Comparison of ENCODE assay signal across 9 mouse cellular contexts in the genomic region with DNA sequence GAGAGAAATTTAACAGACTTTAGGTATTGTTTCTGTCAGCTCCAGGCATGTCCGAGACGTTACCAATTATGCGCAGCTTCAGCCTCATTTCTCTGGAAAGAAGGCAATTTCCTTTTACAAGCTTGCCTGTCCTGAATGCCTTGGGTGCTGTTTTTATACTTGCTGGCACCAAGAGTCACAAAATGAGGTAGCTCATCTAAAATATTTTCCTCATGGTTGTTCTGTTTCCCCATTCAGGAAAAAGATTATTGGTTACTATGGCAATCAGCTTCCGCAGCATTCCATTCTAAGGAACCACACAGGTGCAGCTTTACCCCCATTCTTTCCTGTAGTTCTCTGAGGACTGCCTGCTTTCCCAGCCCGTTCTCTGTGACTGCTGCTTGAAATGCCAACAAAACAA. TPM values are rescaled to one million over a fixed set of nuclear protein-coding genes. Genes with fewer than 3 reads are reported as not detected.
A peak's percentile ranks its signal among the peaks of the same experiment; 100 is the strongest.
DNase-seq lines count a peak whose midpoint lies in the region; ATAC-seq and TF ChIP-seq lines count a peak whose summit lies in the region.
"Had no signal": no experiment of that assay in that cellular context is flagged by ENCODE, and none has a peak within 500 bp of the region (broad histone marks: within the 10 kb centered on the region; RNA-seq: fewer than 3 reads in every experiment).

Gene Homer1 (plus strand): TSS at position 320 of the 400 bp plus-strand sequence.

- no peak for TF ChIP-seq POLR2A in cerebellum, adult 2 months (IDR thresholded peaks at IDR 0.05; ENCODE audit: borderline replicate concordance, insufficient read depth, low read length)

- no peaks in the 10 kb centered on the region for H3K4me1 ChIP-seq in cerebellum, adult 2 months (ENCODE audit: control insufficient read depth, insufficient read depth, low read length)

- ATAC-seq in inflammation-experienced regulatory T-cells, adult 6 months, result no peak
- ATAC-seq in activated CD4-positive, CD25-positive, alpha-beta regulatory T cell, adult 4 months, result no peak
- ATAC-seq: liver, embryonic 12.5 days had no signal

- H3K27me3 ChIP-seq in cerebellum, adult 2 months (ENCODE audit: control insufficient read depth, insufficient read depth, low read length), result no peaks in the 10 kb centered on the region
- H3K27me3 ChIP-seq: liver, embryonic 12.5 days had no signal

- no peak within 1 kb of the TSS for H3K27ac ChIP-seq in cerebellum, adult 2 months (ENCODE audit: insufficient read depth, low read length)
- H3K27ac ChIP-seq: liver, embryonic 12.5 days had no signal

- WGBS in cerebellum, adult 2 months, result 90% methylated on average over 5 of the region's 5 CpGs

- H3K4me3 ChIP-seq in cerebellum, adult 2 months (replicated peaks; ENCODE audit: insufficient read depth, low read depth, low read length), result no peak within 1 kb of the TSS
- H3K4me3 ChIP-seq: liver, embryonic 12.5 days had no signal

- no peak for TF ChIP-seq CTCF in cerebellum, adult 2 months (IDR thresholded peaks at IDR 0.05; ENCODE audit: borderline replicate concordance, insufficient read depth, low read depth, low read length)

- intact Hi-C loops in left cerebral cortex, postnatal 10 days (cut with DNase I), result no loop called here

- DNase-seq in cerebellum, adult 2 months, result no peak
- DNase-seq in cerebellum, adult 8-10 months, result no peak
- no peak for DNase-seq in adrenal gland, postnatal 14 days
- no peak for DNase-seq in heart, adult 8-10 months (ENCODE audit: low spot score)
- DNase-seq in left cerebral cortex, postnatal 10 days (ENCODE audit: extremely low spot score in 1 of 2, low spot score in 2 of 2), result peak in 1 of 2 experiments; percentile 38
- DNase-seq in natural killer cell, adult 2 months (ENCODE audit: low spot score in 2 of 2), result no peak

RNA-seq across cellular contexts. Expression of gene Homer1, which starts in this region (rescaled TPM):
- 15.7 and 15.8 TPM in 2 replicates for polyA plus RNA-seq in cerebellum, adult 2 months (2012; rRNA removed)
- total RNA-seq in adrenal gland, postnatal 14 days (2021), result 21.3 and 33.3 TPM in 2 replicates
- 10 to 100 TPM; 56.1 to 67.6 (median 57.1) TPM for total RNA-seq in heart, adult 8-10 months (2022)
- total RNA-seq in left cerebral cortex, postnatal 10 days (2021), result 100 to 1,000 TPM; 145 to 149 TPM
- 1 to 10 TPM; 2.4 to 4.5 (median 4.1) TPM for polyA plus RNA-seq in inflammation-experienced regulatory T-cells, adult 6 months (2017; shearing (Covaris generic))
- 1 to 10 TPM; 2.6 to 4.7 TPM for polyA plus RNA-seq in activated CD4-positive, CD25-positive, alpha-beta regulatory T cell, adult 4 months (2017; shearing (Covaris generic))
